Mouse (Mus musculus): Measurements from ENCODE around the gene 9330182L06Rik. TPM values are rescaled to one million over a fixed set of nuclear protein-coding genes. Genes with fewer than 3 reads are reported as not detected.

Gene 9330182L06Rik
- polyA plus RNA-seq, 1 experiment from 2014 or later: 1.8 TPM

DNA sequence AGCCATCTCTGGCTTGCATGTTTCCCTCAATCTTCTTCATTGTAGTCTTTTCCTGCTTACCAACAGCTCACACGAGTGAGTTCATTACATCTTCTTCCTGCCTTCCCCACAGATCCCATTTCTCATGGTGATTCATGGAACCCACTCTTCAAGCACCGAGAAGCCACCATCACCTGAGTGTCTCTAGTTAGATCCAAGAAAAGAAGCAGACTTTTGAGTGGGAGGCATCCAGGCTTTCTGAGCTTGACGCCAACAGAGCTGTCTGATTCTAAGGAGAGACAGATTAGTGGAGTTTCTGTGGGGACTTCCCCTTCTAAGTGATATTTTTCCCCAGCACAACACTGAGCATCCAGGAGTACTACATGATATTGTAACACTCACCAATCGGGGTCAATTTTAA lies 259.6 kb downstream of the 9330182L06Rik start:
- ATAC-seq (no peak), DNase-seq (ENCODE audit: low read depth, low spot score) (no peak)
- CTCF ChIA-PET: interaction anchor here (1.0 kb wide), 1 partner anchor 11 kb away, joined by 3 read pairs; no protein-coding TSS in a partner anchor
- TF ChIP-seq CTCF (IDR thresholded peaks at IDR 0.05): no peak
- no peaks in the 10 kb centered on the region for H3K27me3 ChIP-seq
- in situ Hi-C loops (cut with MboI; ENCODE audit: low pct_unique_long_range_greater_than_20kb): no loop called here
- POLR2A ChIA-PET: no interaction called here

Other genes with a start within 250 kb of the 9330182L06Rik start
- 11.2 TPM for gene Tmem243, start 165.4 kb upstream of the 9330182L06Rik start, polyA plus RNA-seq (2021)
- 38.5 TPM for gene Dmtf1, start 104.3 kb upstream of the 9330182L06Rik start, polyA plus RNA-seq (2021)